Mouse (Mus musculus): ENCODE measurements around the gene Ptgfrn. TPM values are rescaled to one million over a fixed set of nuclear protein-coding genes. Genes with fewer than 3 reads are reported as not detected.

Gene Ptgfrn
- total and polyA plus RNA-seq, 3 experiments = not detected

GRCm38 (mm10) chr3:101117386-101117749, 7.3 kb upstream of the Ptgfrn start:
- Histone ChIP-seq H3K36me3 (ENCODE audit: control insufficient read depth in 1 of 2, insufficient read depth in 2 of 2, low read length in 2 of 2) (no peaks in the 10 kb centered on the region), H3K9ac (ENCODE audit: control insufficient read depth, low read depth, low read length, poor library complexity, severe bottlenecking) (no peak overlapping the region), H3K9me3 (replicated peaks; ENCODE audit: insufficient read depth, low read length) (no peaks in the 10 kb centered on the region), H3K4me1 (ENCODE audit: control insufficient read depth in 1 of 2, insufficient read depth in 2 of 2, low read length in 2 of 2) (no peaks in the 10 kb centered on the region), H3K27ac (ENCODE audit: control insufficient read depth, low read depth, low read length) (no peak overlapping the region), H3K27me3 (ENCODE audit: control insufficient read depth in 1 of 2, insufficient read depth in 2 of 2, low read length in 2 of 2) (no peaks in the 10 kb centered on the region), H3K79me2 (ENCODE audit: control insufficient read depth, insufficient read depth, low read length, poor library complexity) (no peaks in the 10 kb centered on the region), H3K4me3 (ENCODE audit: control insufficient read depth in 1 of 2, insufficient read depth in 1 of 2, low read depth in 2 of 2, low read length in 2 of 2) (no peak overlapping the region)
- no peak for TF ChIP-seq MAX (IDR thresholded peaks at IDR 0.05; ENCODE audit: low read length)
- TF ChIP-seq TAL1 (IDR thresholded peaks at IDR 0.05; ENCODE audit: low read length) = no peak
- no peak for TF ChIP-seq ZNF384 (IDR thresholded peaks at IDR 0.05; ENCODE audit: low read depth, low read length)
- no peak for TF ChIP-seq MEF2A (IDR thresholded peaks at IDR 0.05; ENCODE audit: extremely low read depth, insufficient replicate concordance, low read depth, low read length, poor library complexity, severe bottlenecking)
- no peak for TF ChIP-seq MAZ (IDR thresholded peaks at IDR 0.05; ENCODE audit: low read depth, low read length)
- TF ChIP-seq CHD2 (IDR thresholded peaks at IDR 0.05; ENCODE audit: low read length) = no peak
- TF ChIP-seq ZC3H11A (IDR thresholded peaks at IDR 0.05; ENCODE audit: low read depth, low read length) = no peak
- no peak for TF ChIP-seq KAT2A (conservative IDR thresholded peaks at IDR 0.05; ENCODE audit: low read depth, low read length)
- TF ChIP-seq RCOR1 (IDR thresholded peaks at IDR 0.05; ENCODE audit: low read depth, low read length) = no peak
- TF ChIP-seq TCF12 (IDR thresholded peaks at IDR 0.05; ENCODE audit: low read depth, low read length) = no peak
- TF ChIP-seq MYC (IDR thresholded peaks at IDR 0.05; ENCODE audit: low read depth, low read length) = no peak
- TF ChIP-seq NELFE (IDR thresholded peaks at IDR 0.05; ENCODE audit: low read depth, low read length) = no peak
- TF ChIP-seq CHD1 (IDR thresholded peaks at IDR 0.05; ENCODE audit: low read depth, low read length) = no peak
- TF ChIP-seq GABPA (IDR thresholded peaks at IDR 0.05; ENCODE audit: low read depth, low read length) = no peak
- TF ChIP-seq ZMIZ1 (IDR thresholded peaks at IDR 0.05; ENCODE audit: low read depth, low read length) = no peak
- TF ChIP-seq JUND (IDR thresholded peaks at IDR 0.05; ENCODE audit: low read depth, low read length) = no peak
- TF ChIP-seq BHLHE40 (IDR thresholded peaks at IDR 0.05; ENCODE audit: borderline replicate concordance, low read depth, low read length) = no peak
- no peak for TF ChIP-seq RAD21 (IDR thresholded peaks at IDR 0.05; ENCODE audit: low read depth, low read length)
- no peak for TF ChIP-seq NRF1 (IDR thresholded peaks at IDR 0.05; ENCODE audit: insufficient read depth, low read depth, low read length, poor library complexity, severe bottlenecking)
- no peak for DNase-seq (ENCODE audit: low read depth, low spot score)

GRCm38 (mm10) chr3:101116431-101117385, 6.6 kb upstream of the Ptgfrn start:
- H3K4me1 ChIP-seq (ENCODE audit: control insufficient read depth in 1 of 2, insufficient read depth in 2 of 2, low read length in 2 of 2) = no peaks in the 10 kb centered on the region
- DNase-seq (ENCODE audit: low read depth, low spot score) = no peak
- no peak overlapping the region for H3K9ac ChIP-seq (ENCODE audit: control insufficient read depth, low read depth, low read length, poor library complexity, severe bottlenecking)
- TF ChIP-seq POLR2AphosphoS5 (IDR thresholded peaks at IDR 0.05; ENCODE audit: borderline replicate concordance, low read depth, low read length) (no peak), NELFE (IDR thresholded peaks at IDR 0.05; ENCODE audit: low read depth, low read length) (no peak), HCFC1 (IDR thresholded peaks at IDR 0.05; ENCODE audit: low read depth, low read length) (no peak), POLR2A (IDR thresholded peaks at IDR 0.05; ENCODE audit: control insufficient read depth in 1 of 2, insufficient read depth in 1 of 2, low read depth in 1 of 2, low read length in 2 of 2, poor library complexity in 1 of 2) (no peak), UBTF (IDR thresholded peaks at IDR 0.05; ENCODE audit: borderline replicate concordance, insufficient read depth, low read depth, low read length) (no peak), SMC3 (IDR thresholded peaks at IDR 0.05; ENCODE audit: low read depth, low read length) (no peak), EP300 (IDR thresholded peaks at IDR 0.05; ENCODE audit: low read depth in 1 of 2, low read length in 2 of 2) (no peak), KAT2A (conservative IDR thresholded peaks at IDR 0.05; ENCODE audit: low read depth, low read length) (no peak), MAZ (IDR thresholded peaks at IDR 0.05; ENCODE audit: low read depth, low read length) (no peak), E2F4 (IDR thresholded peaks at IDR 0.05; ENCODE audit: borderline replicate concordance, low read depth, low read length) (no peak), ZMIZ1 (IDR thresholded peaks at IDR 0.05; ENCODE audit: low read depth, low read length) (no peak), NRF1 (IDR thresholded peaks at IDR 0.05; ENCODE audit: insufficient read depth, low read depth, low read length, poor library complexity, severe bottlenecking) (no peak), POLR2AphosphoS2 (IDR thresholded peaks at IDR 0.05; ENCODE audit: low read length) (no peak)
- no peaks in the 10 kb centered on the region for H3K27me3 ChIP-seq (ENCODE audit: control insufficient read depth in 1 of 2, insufficient read depth in 2 of 2, low read length in 2 of 2)
- no peak overlapping the region for H3K27ac ChIP-seq (ENCODE audit: control insufficient read depth, low read depth, low read length)
- no peaks in the 10 kb centered on the region for H3K79me2 ChIP-seq (ENCODE audit: control insufficient read depth, insufficient read depth, low read length, poor library complexity)
- no peaks in the 10 kb centered on the region for H3K9me3 ChIP-seq (replicated peaks; ENCODE audit: insufficient read depth, low read length)
- no peaks in the 10 kb centered on the region for H3K36me3 ChIP-seq (ENCODE audit: control insufficient read depth in 1 of 2, insufficient read depth in 2 of 2, low read length in 2 of 2)
- H3K4me3 ChIP-seq (ENCODE audit: control insufficient read depth in 1 of 2, insufficient read depth in 1 of 2, low read depth in 2 of 2, low read length in 2 of 2) = no peak overlapping the region
